Mouse (Mus musculus): Measurements from ENCODE around the gene Pde4a. TPM values are rescaled to one million over a fixed set of nuclear protein-coding genes. Genes with fewer than 3 reads are reported as not detected.

The Pde4a gene
- total and polyA plus RNA-seq, 3 experiments = 57.2 to 60.0 (median 58.9) TPM

GRCm38 (mm10) chr9:21135329-21135890 is 30.1 kb upstream of the Pde4a start:
- peaks cover 5% of the 10 kb centered on the region; the same call in 1 of the 2 replicates for H3K36me3 ChIP-seq (ENCODE audit: control insufficient read depth, insufficient read depth, low read length)
- peak overlapping the region; percentile 81 for H3K27ac ChIP-seq
- TF ChIP-seq EP300 (IDR thresholded peaks at IDR 0.05; ENCODE audit: insufficient read depth, low read depth, low read length) (no peak), POLR2A (IDR thresholded peaks at IDR 0.05; ENCODE audit: insufficient read depth, low read depth, low read length) (no peak), CTCF (IDR thresholded peaks at IDR 0.05) (no peak)
- no peaks in the 10 kb centered on the region for H3K79me2 ChIP-seq (replicated peaks; ENCODE audit: control insufficient read depth, insufficient read depth, low read length)
- intact Hi-C loops (cut with DNase I) = loop anchor here (10.0 kb wide), 1 partner anchor 131 kb away; the partner anchor contains the start of gene Mrpl4
- DNase-seq = no peak
- no peaks in the 10 kb centered on the region for H3K27me3 ChIP-seq (ENCODE audit: control insufficient read depth, insufficient read depth, low read length)
- no peak overlapping the region for H3K9ac ChIP-seq (ENCODE audit: low read depth, low read length)
- H3K4me1 ChIP-seq (ENCODE audit: control insufficient read depth, insufficient read depth, low read length) = peaks cover 15% of the 10 kb centered on the region
- WGBS = 67% methylated on average over 4 of the region's 4 CpGs
- H3K4me3 ChIP-seq = no peak overlapping the region

- no peak overlapping the region for H3K9ac ChIP-seq (ENCODE audit: low read depth, low read length)
- TF ChIP-seq POLR2A (IDR thresholded peaks at IDR 0.05; ENCODE audit: insufficient read depth, low read depth, low read length) = no peak
- TF ChIP-seq EP300 (IDR thresholded peaks at IDR 0.05; ENCODE audit: insufficient read depth, low read depth, low read length) = no peak
- TF ChIP-seq CTCF (IDR thresholded peaks at IDR 0.05) = no peak
- peaks cover 5% of the 10 kb centered on the region; the same call in 1 of the 2 replicates for H3K36me3 ChIP-seq (ENCODE audit: control insufficient read depth, insufficient read depth, low read length)
- no peak overlapping the region for H3K4me3 ChIP-seq
- no peaks in the 10 kb centered on the region for H3K27me3 ChIP-seq (ENCODE audit: control insufficient read depth, insufficient read depth, low read length)
- no peak for DNase-seq
- peak overlapping the region; percentile 81 for H3K27ac ChIP-seq
- intact Hi-C loops (cut with DNase I) = loop anchor here (1.0 to 10.0 kb wide), 2 partner anchors 106 to 131 kb away; partner anchors contain the start of gene Mrpl4
- WGBS = 34% methylated on average over 1 of the region's 1 CpGs
- H3K4me1 ChIP-seq (ENCODE audit: control insufficient read depth, insufficient read depth, low read length) = peaks cover 14% of the 10 kb centered on the region
- H3K79me2 ChIP-seq (replicated peaks; ENCODE audit: control insufficient read depth, insufficient read depth, low read length) = no peaks in the 10 kb centered on the region
These were observed 29.6 kb upstream of the Pde4a start for GRCm38 (mm10) chr9:21135941-21136381.

GRCm38 (mm10) chr9:21136401-21136800 is 29.1 kb upstream of the Pde4a start:
- WGBS = 56% methylated on average over 6 of the region's 6 CpGs
- TF ChIP-seq EP300 (IDR thresholded peaks at IDR 0.05; ENCODE audit: insufficient read depth, low read depth, low read length) (no peak), POLR2A (IDR thresholded peaks at IDR 0.05; ENCODE audit: insufficient read depth, low read depth, low read length) (no peak), CTCF (IDR thresholded peaks at IDR 0.05) (no peak)
- Histone ChIP-seq H3K27me3 (ENCODE audit: control insufficient read depth, insufficient read depth, low read length) (no peaks in the 10 kb centered on the region), H3K4me1 (ENCODE audit: control insufficient read depth, insufficient read depth, low read length) (peaks cover 14% of the 10 kb centered on the region), H3K4me3 (no peak overlapping the region), H3K36me3 (ENCODE audit: control insufficient read depth, insufficient read depth, low read length) (peaks cover 5% of the 10 kb centered on the region; the same call in 1 of the 2 replicates), H3K9ac (ENCODE audit: low read depth, low read length) (no peak overlapping the region), H3K27ac (peak overlapping the region; percentile 81), H3K79me2 (replicated peaks; ENCODE audit: control insufficient read depth, insufficient read depth, low read length) (no peaks in the 10 kb centered on the region)
- DNase-seq = no peak
- intact Hi-C loops (cut with DNase I) = loop anchor here (1.0 to 10.0 kb wide), 2 partner anchors 106 to 132 kb away; partner anchors contain the start of gene Mrpl4

GRCm38 (mm10) chr9:21137229-21137628 is 28.3 kb upstream of the Pde4a start:
- Histone ChIP-seq H3K9ac (ENCODE audit: low read depth, low read length) (no peak overlapping the region), H3K27ac (no peak overlapping the region), H3K4me1 (ENCODE audit: control insufficient read depth, insufficient read depth, low read length) (peaks cover 14% of the 10 kb centered on the region), H3K27me3 (ENCODE audit: control insufficient read depth, insufficient read depth, low read length) (no peaks in the 10 kb centered on the region), H3K4me3 (no peak overlapping the region), H3K79me2 (replicated peaks; ENCODE audit: control insufficient read depth, insufficient read depth, low read length) (no peaks in the 10 kb centered on the region), H3K36me3 (ENCODE audit: control insufficient read depth, insufficient read depth, low read length) (peaks cover 5% of the 10 kb centered on the region; the same call in 1 of the 2 replicates)
- peak; percentile 52 to 59 for DNase-seq
- WGBS = 49% methylated on average over 3 of the region's 3 CpGs
- intact Hi-C loops (cut with DNase I) = loop anchor here (1.0 to 10.0 kb wide), 2 partner anchors 132 to 236 kb away; partner anchors contain the start of gene Mrpl4
- TF ChIP-seq CTCF (IDR thresholded peaks at IDR 0.05) (peak; percentile 77), POLR2A (IDR thresholded peaks at IDR 0.05; ENCODE audit: insufficient read depth, low read depth, low read length) (no peak), EP300 (IDR thresholded peaks at IDR 0.05; ENCODE audit: insufficient read depth, low read depth, low read length) (0 out of 2 replicates have a peak, but pooled peaks have one; percentile 47)

- H3K36me3 ChIP-seq (ENCODE audit: control insufficient read depth, insufficient read depth, low read length) = peaks cover 5% of the 10 kb centered on the region; the same call in 1 of the 2 replicates
- TF ChIP-seq POLR2A (IDR thresholded peaks at IDR 0.05; ENCODE audit: insufficient read depth, low read depth, low read length) (no peak), CTCF (IDR thresholded peaks at IDR 0.05) (no peak), EP300 (IDR thresholded peaks at IDR 0.05; ENCODE audit: insufficient read depth, low read depth, low read length) (no peak)
- H3K27me3 ChIP-seq (ENCODE audit: control insufficient read depth, insufficient read depth, low read length) = no peaks in the 10 kb centered on the region
- intact Hi-C loops (cut with DNase I) = loop anchor here (10.0 kb wide), 1 partner anchor 134 kb away; the partner anchor contains the start of gene Mrpl4
- H3K27ac ChIP-seq = no peak overlapping the region
- peaks cover 14% of the 10 kb centered on the region for H3K4me1 ChIP-seq (ENCODE audit: control insufficient read depth, insufficient read depth, low read length)
- 50% methylated on average over 4 of the region's 4 CpGs for WGBS
- no peak overlapping the region for H3K9ac ChIP-seq (ENCODE audit: low read depth, low read length)
- H3K79me2 ChIP-seq (replicated peaks; ENCODE audit: control insufficient read depth, insufficient read depth, low read length) = no peaks in the 10 kb centered on the region
- H3K4me3 ChIP-seq = no peak overlapping the region
- no peak for DNase-seq
These were observed 27.1 kb upstream of the Pde4a start for GRCm38 (mm10) chr9:21138386-21138785.

GRCm38 (mm10) chr9:21141922-21142321 is 23.6 kb upstream of the Pde4a start:
- intact Hi-C loops (cut with DNase I) = no loop called here
- 93% methylated on average over 14 of the region's 14 CpGs for WGBS
- Histone ChIP-seq H3K27ac (no peak overlapping the region), H3K4me3 (no peak overlapping the region), H3K36me3 (ENCODE audit: control insufficient read depth, insufficient read depth, low read length) (no peaks in the 10 kb centered on the region), H3K27me3 (ENCODE audit: control insufficient read depth, insufficient read depth, low read length) (no peaks in the 10 kb centered on the region), H3K79me2 (replicated peaks; ENCODE audit: control insufficient read depth, insufficient read depth, low read length) (no peaks in the 10 kb centered on the region), H3K9ac (ENCODE audit: low read depth, low read length) (no peak overlapping the region), H3K4me1 (ENCODE audit: control insufficient read depth, insufficient read depth, low read length) (peaks cover 8% of the 10 kb centered on the region)
- no peak for DNase-seq
- TF ChIP-seq POLR2A (IDR thresholded peaks at IDR 0.05; ENCODE audit: insufficient read depth, low read depth, low read length) (no peak), CTCF (IDR thresholded peaks at IDR 0.05) (no peak), EP300 (IDR thresholded peaks at IDR 0.05; ENCODE audit: insufficient read depth, low read depth, low read length) (no peak)
